Mouse (Mus musculus) monocyte, adult 2 months (primary cell): ENCODE measurements around the gene Ppp4r3a.

Experiments
- DNase-seq, 2 experiments: peaks; one replicate each; pipeline ENCODE4 v3.0.0; 2022; ENCODE audit warnings: low spot score in 2 of 2, low read depth in 1 of 2

Ppp4r3a gene

GRCm38 (mm10) chr12:100994140-100995015, 89.1 kb downstream of the Ppp4r3a start:
- DNase-seq: no peak

DNA sequence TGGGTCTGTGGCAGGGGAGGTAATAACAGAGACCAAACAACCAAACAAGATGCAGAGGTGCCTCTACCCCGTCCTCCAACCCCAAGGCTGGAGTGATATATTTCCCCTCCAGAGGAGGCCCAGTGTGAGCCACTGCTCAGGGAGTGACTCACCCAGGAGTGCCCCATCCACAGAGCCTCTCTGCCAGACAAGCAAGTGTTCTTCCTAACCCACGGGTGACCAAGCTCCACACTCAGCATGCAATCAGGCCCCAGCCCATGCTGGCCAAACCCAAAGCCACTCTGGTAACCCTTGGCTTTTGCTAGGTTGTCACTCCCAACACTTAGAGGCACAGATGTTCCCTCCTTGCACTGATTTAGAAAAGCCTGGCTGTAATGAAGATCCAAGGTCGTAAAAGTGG, 90.4 kb downstream of the Ppp4r3a start:
- DNase-seq: no peak

DNA sequence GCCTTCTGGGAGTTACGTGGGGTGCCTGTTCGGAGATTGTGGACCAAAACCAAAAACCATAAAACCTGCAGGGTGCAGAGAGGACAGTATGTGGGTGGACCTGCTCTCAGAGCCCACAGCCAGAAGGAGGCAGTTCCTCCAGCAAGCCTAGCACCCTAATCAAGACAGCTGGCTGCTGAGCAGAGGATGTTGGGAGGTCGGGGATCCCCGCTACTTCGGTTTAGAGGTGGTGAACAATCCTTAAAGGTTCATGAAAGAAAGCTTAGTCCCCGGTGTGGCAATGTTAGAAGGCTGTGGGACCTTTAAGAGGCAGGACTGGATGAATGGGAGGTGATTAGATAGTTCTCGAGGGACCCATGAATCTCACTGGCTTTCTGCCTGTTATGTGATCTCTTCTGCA, 91.0 kb downstream of the Ppp4r3a start:
- DNase-seq: no peak

DNA sequence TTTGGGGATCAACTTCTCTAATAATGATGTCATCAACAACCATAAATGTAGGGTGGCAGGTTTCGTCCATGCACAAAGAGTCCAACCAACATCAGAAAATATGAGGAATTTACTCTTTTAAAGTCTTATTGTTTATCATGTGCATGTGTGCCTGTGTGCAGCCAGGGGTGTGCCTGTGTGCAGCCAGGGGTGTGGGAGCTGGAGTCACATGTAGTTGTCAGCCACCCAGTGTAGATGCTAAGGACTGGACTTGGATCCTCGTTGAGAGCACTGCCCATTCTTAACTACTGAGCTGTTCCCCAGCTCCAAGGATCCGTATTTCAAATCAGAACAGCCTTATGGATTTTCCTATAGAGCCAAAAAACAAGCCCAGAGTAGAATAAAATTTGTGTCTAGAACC, 92.4 kb downstream of the Ppp4r3a start:
- no peak for DNase-seq

GRCm38 (mm10) chr12:100990291-100990690, 93.2 kb downstream of the Ppp4r3a start:
- DNase-seq: no peak

GRCm38 (mm10) chr12:100989780-100990288, 93.7 kb downstream of the Ppp4r3a start:
- DNase-seq: peak in 1 of 2 experiments; percentile 41
